Mouse (Mus musculus): Measurements from ENCODE around the gene Ankle1. TPM values are rescaled to one million over a fixed set of nuclear protein-coding genes. Genes with fewer than 3 reads are reported as not detected.
A peak's percentile ranks its signal among the peaks of the same experiment; 100 is the strongest.

Gene Ankle1
- polyA plus RNA-seq, 1 experiment from 2014 or later, result 16.1 TPM

- peaks cover 16% of the 10 kb centered on the region; the same call in 1 of the 2 replicates for H3K27me3 ChIP-seq
- H3K27ac ChIP-seq, result no peak overlapping the region
- peaks cover 43% of the 10 kb centered on the region for H3K4me1 ChIP-seq (replicated peaks)
- WGBS, result 76% methylated on average over 17 of the region's 17 CpGs
- H3K4me3 ChIP-seq (replicated peaks), result no peak overlapping the region
- no peaks in the 10 kb centered on the region for H3K9me3 ChIP-seq
- no peak for ATAC-seq
- H3K36me3 ChIP-seq, result peaks cover 28% of the 10 kb centered on the region
- no peak overlapping the region for H3K4me2 ChIP-seq (replicated peaks)
- H3K9ac ChIP-seq (replicated peaks), result no peak overlapping the region
These were observed 31.1 kb upstream of the Ankle1 start for GRCm38 (mm10) chr8:71374616-71375206.

GRCm38 (mm10) chr8:71375581-71376422, 30.0 kb upstream of the Ankle1 start:
- peaks cover 48% of the 10 kb centered on the region for H3K4me1 ChIP-seq (replicated peaks)
- H3K9me3 ChIP-seq, result no peaks in the 10 kb centered on the region
- H3K27me3 ChIP-seq, result peaks cover 16% of the 10 kb centered on the region; the same call in 1 of the 2 replicates
- H3K9ac ChIP-seq (replicated peaks), result peak overlapping the region; percentile 64
- peaks cover 26% of the 10 kb centered on the region for H3K36me3 ChIP-seq
- 2% methylated on average over 74 of the region's 74 CpGs for WGBS
- H3K4me2 ChIP-seq (replicated peaks), result peak overlapping the region; percentile 66
- H3K4me3 ChIP-seq (replicated peaks), result peak overlapping the region; percentile 40
- H3K27ac ChIP-seq, result peak overlapping the region; percentile 77
- ATAC-seq, result peak; percentile 6

GRCm38 (mm10) chr8:71376423-71377030, 29.3 kb upstream of the Ankle1 start:
- 27% methylated on average over 8 of the region's 8 CpGs for WGBS
- peak overlapping the region; percentile 40 for H3K4me3 ChIP-seq (replicated peaks)
- peaks cover 16% of the 10 kb centered on the region; the same call in 1 of the 2 replicates for H3K27me3 ChIP-seq
- H3K9ac ChIP-seq (replicated peaks), result peak overlapping the region; percentile 64
- peak overlapping the region; percentile 77; the same call in 1 of the 2 replicates for H3K27ac ChIP-seq
- no peak for ATAC-seq
- peaks cover 26% of the 10 kb centered on the region for H3K36me3 ChIP-seq
- peak overlapping the region; percentile 66 for H3K4me2 ChIP-seq (replicated peaks)
- peaks cover 54% of the 10 kb centered on the region for H3K4me1 ChIP-seq (replicated peaks)
- H3K9me3 ChIP-seq, result no peaks in the 10 kb centered on the region

- Histone ChIP-seq H3K4me1 (replicated peaks) (peaks cover 71% of the 10 kb centered on the region), H3K9ac (replicated peaks) (peak overlapping the region; percentile 81), H3K4me3 (replicated peaks) (peak overlapping the region; percentile 75)
These were observed 26.8 kb upstream of the Ankle1 start for GRCm38 (mm10) chr8:71379008-71379407.

GRCm38 (mm10) chr8:71379512-71380075, 26.2 kb upstream of the Ankle1 start:
- Histone ChIP-seq H3K27me3 (peaks cover 16% of the 10 kb centered on the region; the same call in 1 of the 2 replicates), H3K4me3 (replicated peaks) (peak overlapping the region; percentile 75), H3K4me1 (replicated peaks) (peaks cover 71% of the 10 kb centered on the region), H3K4me2 (replicated peaks) (peak overlapping the region; percentile 99), H3K36me3 (peaks cover 14% of the 10 kb centered on the region), H3K9me3 (no peaks in the 10 kb centered on the region), H3K9ac (replicated peaks) (peak overlapping the region; percentile 81), H3K27ac (no peak overlapping the region)
- WGBS, result 25% methylated on average over 3 of the region's 3 CpGs
- ATAC-seq, result no peak

More at GRCm38 (mm10) chr8:71379008-71379407, 26.8 kb upstream of the Ankle1 start:
- no peaks in the 10 kb centered on the region for H3K9me3 ChIP-seq
- peaks cover 16% of the 10 kb centered on the region; the same call in 1 of the 2 replicates for H3K27me3 ChIP-seq
- 0 out of 2 replicates have a peak overlapping the region, but pooled peaks have one; percentile 4 for H3K27ac ChIP-seq
- no peak for ATAC-seq
- H3K4me2 ChIP-seq (replicated peaks), result peak overlapping the region; percentile 99
- H3K36me3 ChIP-seq, result peaks cover 20% of the 10 kb centered on the region
- 8% methylated on average over 4 of the region's 4 CpGs for WGBS

- H3K4me2 ChIP-seq (replicated peaks), result peak overlapping the region; percentile 99
- peaks cover 16% of the 10 kb centered on the region; the same call in 1 of the 2 replicates for H3K27me3 ChIP-seq
- ATAC-seq, result no peak
- under 1% methylated on average over 72 of the region's 72 CpGs for WGBS
- peak overlapping the region; percentile 81 for H3K9ac ChIP-seq (replicated peaks)
- no peaks in the 10 kb centered on the region for H3K9me3 ChIP-seq
- peaks cover 67% of the 10 kb centered on the region for H3K4me1 ChIP-seq (replicated peaks)
- H3K36me3 ChIP-seq, result 0 out of 2 replicates have a peak, but pooled peaks cover 7% of the 10 kb centered on the region
- peak overlapping the region; percentile 75 for H3K4me3 ChIP-seq (replicated peaks)
- no peak overlapping the region for H3K27ac ChIP-seq
These were observed 25.3 kb upstream of the Ankle1 start for GRCm38 (mm10) chr8:71380178-71381171.

GRCm38 (mm10) chr8:71381421-71381970, 24.3 kb upstream of the Ankle1 start, which contains the start of gene Nr2f6:
Gene Nr2f6, minus strand, starts transcription at chr8:71381960.
- WGBS, result under 1% methylated on average over 58 of the region's 89 CpGs
- H3K4me2 ChIP-seq (replicated peaks), result peak within 1 kb of the TSS; percentile 99
- H3K9me3 ChIP-seq, result no peaks in the 10 kb centered on the region
- H3K4me1 ChIP-seq (replicated peaks), result peaks cover 56% of the 10 kb centered on the region
- H3K4me3 ChIP-seq (replicated peaks), result peak within 1 kb of the TSS; percentile 75
- peak within 1 kb of the TSS; percentile 81 for H3K9ac ChIP-seq (replicated peaks)
- H3K27ac ChIP-seq, result peak within 1 kb of the TSS; percentile 94
- H3K27me3 ChIP-seq, result peaks cover 16% of the 10 kb centered on the region; the same call in 1 of the 2 replicates
- peak; percentile 70 for ATAC-seq
- 0 out of 2 replicates have a peak, but pooled peaks cover 7% of the 10 kb centered on the region for H3K36me3 ChIP-seq

- Histone ChIP-seq H3K9me3 (no peaks in the 10 kb centered on the region), H3K27me3 (peaks cover 8% of the 10 kb centered on the region; the same call in 1 of the 2 replicates), H3K27ac (peak overlapping the region; percentile 94), H3K4me3 (replicated peaks) (peak overlapping the region; percentile 75), H3K4me1 (replicated peaks) (peaks cover 50% of the 10 kb centered on the region), H3K9ac (replicated peaks) (peak overlapping the region; percentile 81), H3K4me2 (replicated peaks) (peak overlapping the region; percentile 99), H3K36me3 (0 out of 2 replicates have a peak, but pooled peaks cover 7% of the 10 kb centered on the region)
- peak; percentile 82 for ATAC-seq
- 1% methylated on average over 60 of the region's 80 CpGs for WGBS
These were observed 23.5 kb upstream of the Ankle1 start for GRCm38 (mm10) chr8:71381971-71382961.

GRCm38 (mm10) chr8:71383396-71383795, 22.4 kb upstream of the Ankle1 start:
- H3K9ac ChIP-seq (replicated peaks), result 0 out of 2 replicates have a peak overlapping the region, but pooled peaks have one; percentile 0
- H3K4me2 ChIP-seq (replicated peaks), result no peak overlapping the region
- ATAC-seq, result no peak
- peaks cover 49% of the 10 kb centered on the region for H3K4me1 ChIP-seq (replicated peaks)
- no peaks in the 10 kb centered on the region for H3K27me3 ChIP-seq
- no peaks in the 10 kb centered on the region for H3K36me3 ChIP-seq
- H3K27ac ChIP-seq, result no peak overlapping the region
- H3K9me3 ChIP-seq, result no peaks in the 10 kb centered on the region
- no peak overlapping the region for H3K4me3 ChIP-seq (replicated peaks)
- 11% methylated on average over 12 of the region's 12 CpGs for WGBS

Data from midbrain, embryonic 13.5 days (tissue).